Mouse (Mus musculus): ENCODE measurements around the gene Imp4. TPM values are rescaled to one million over a fixed set of nuclear protein-coding genes. Genes with fewer than 3 reads are reported as not detected.

Imp4 gene
- polyA plus RNA-seq, 1 experiment from 2014 or later: 87.0 TPM

DNA sequence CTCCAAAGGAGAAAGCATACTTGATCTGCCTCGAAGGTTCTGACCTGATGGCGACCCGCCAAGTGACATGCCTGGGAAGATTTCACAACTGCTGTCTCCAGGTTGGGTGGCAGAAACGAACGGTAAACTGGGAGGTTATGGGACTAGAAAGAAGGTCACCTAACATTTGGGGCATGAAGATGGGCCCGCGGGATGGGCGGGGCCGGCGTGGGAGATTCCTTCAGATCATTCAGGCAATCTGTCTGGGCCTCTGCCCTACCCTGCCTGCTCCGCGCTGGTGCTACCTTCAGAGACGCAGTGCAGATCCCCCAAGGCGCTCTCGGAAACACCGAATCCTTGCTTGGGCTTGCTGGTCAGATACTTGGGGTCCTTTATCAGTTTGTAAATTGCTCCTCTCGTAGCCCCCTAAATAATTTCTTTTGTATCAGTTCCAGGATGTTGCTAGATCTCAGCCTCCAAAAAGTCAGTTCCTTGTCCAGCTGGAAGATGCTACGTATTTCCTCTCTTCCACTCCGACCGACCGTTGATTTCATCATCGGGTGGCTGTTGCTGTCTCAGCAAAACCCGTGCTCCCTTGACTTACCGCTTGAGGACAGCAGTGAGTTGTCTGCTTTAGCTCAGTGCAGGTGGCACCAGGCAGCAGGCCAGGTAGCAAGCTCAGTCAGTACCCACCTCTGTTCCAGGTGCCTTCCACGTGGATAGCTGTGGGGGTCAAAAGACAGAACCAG, 46.0 kb downstream of the Imp4 start:
- H3K9ac ChIP-seq (ENCODE audit: low read length): no peak overlapping the region
- ATAC-seq (replicated peaks; ENCODE audit: low FRiP score): 0 out of 2 replicates have a peak, but pooled peaks have one; percentile 42
- H3K4me2 ChIP-seq (ENCODE audit: low read depth, low read length, severe bottlenecking): peak overlapping the region; percentile 37
- no peaks in the 10 kb centered on the region for H3K9me3 ChIP-seq (ENCODE audit: control insufficient read depth, low read length)
- 0 out of 2 replicates have a peak, but pooled peaks cover 3% of the 10 kb centered on the region for H3K4me1 ChIP-seq (replicated peaks; ENCODE audit: control insufficient read depth, insufficient read depth, low read length)
- no peaks in the 10 kb centered on the region for H3K36me3 ChIP-seq (ENCODE audit: control insufficient read depth, insufficient read depth, low read length)
- H3K27ac ChIP-seq (ENCODE audit: low read depth, low read length): no peak overlapping the region
- no peak for DNase-seq (ENCODE audit: low spot score)
- H3K4me3 ChIP-seq (ENCODE audit: low read depth, low read length): peak overlapping the region; percentile 11
- no peaks in the 10 kb centered on the region for H3K27me3 ChIP-seq (ENCODE audit: control insufficient read depth, insufficient read depth, low read length)
- WGBS: 11% methylated on average over 25 of the region's 25 CpGs

DNA sequence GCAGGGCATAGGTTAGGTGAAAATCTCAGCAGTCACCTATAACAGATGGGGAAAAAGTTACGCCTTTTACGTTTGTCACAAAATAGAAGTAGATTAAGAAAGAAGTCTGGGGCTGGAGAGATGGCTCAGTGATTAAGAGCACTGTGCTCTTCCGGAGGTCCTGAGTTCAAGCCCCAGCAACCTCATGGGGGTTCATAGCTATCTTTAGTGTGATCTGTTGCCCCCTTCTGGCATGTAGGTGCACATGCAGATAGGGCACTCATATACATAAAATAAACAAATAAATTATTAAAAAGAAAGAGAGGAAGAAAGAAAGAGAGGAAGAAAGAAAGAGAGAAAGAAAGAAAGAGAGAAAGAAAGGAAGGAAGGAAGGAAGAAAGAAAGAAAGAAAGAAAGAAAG, 47.7 kb downstream of the Imp4 start:
- no peaks in the 10 kb centered on the region for H3K9me3 ChIP-seq (ENCODE audit: control insufficient read depth, low read length)
- H3K4me1 ChIP-seq (replicated peaks; ENCODE audit: control insufficient read depth, insufficient read depth, low read length): 0 out of 2 replicates have a peak, but pooled peaks cover 3% of the 10 kb centered on the region
- H3K36me3 ChIP-seq (ENCODE audit: control insufficient read depth, insufficient read depth, low read length): no peaks in the 10 kb centered on the region
- WGBS: 89% methylated on average over 3 of the region's 3 CpGs
- H3K4me2 ChIP-seq (ENCODE audit: low read depth, low read length, severe bottlenecking): no peak overlapping the region
- H3K27ac ChIP-seq (ENCODE audit: low read depth, low read length): no peak overlapping the region
- no peak for DNase-seq (ENCODE audit: low spot score)
- no peak overlapping the region for H3K9ac ChIP-seq (ENCODE audit: low read length)
- H3K27me3 ChIP-seq (ENCODE audit: control insufficient read depth, insufficient read depth, low read length): no peaks in the 10 kb centered on the region
- H3K4me3 ChIP-seq (ENCODE audit: low read depth, low read length): no peak overlapping the region
- ATAC-seq (replicated peaks; ENCODE audit: low FRiP score): no peak

DNA sequence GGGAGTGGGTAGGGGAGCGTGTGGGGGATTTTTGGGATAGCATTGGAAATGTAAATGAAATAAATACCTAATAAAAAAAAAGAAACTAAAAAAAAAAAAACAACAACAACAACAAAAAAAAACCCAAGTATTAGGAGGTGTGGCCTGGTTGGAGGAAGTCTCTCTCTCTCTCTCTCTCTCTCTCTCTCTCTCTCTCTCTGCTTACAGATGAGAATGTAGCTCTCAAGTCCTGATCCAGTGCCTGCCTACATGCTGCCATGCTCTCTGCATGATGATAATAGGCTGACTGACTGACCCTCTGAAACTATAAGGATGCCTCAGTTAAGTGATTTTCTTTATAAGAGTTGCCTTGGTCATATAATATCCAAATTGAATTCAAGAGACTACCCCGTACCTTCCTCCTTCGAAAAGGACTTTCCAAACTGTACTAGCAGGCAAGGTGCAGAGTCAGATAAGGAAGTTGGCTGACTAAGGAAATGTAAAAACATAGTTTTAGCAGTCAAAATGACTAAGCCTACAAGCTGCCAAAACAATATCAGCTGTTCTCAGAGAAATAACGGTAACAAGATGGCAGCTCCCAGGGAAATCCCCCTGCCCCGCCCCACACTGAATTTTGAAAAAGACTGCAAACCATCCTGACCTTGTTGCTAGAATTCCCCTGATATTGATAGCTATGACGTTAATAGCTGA, 50.3 kb downstream of the Imp4 start:
- WGBS: 86% methylated on average over 6 of the region's 6 CpGs
- ATAC-seq (replicated peaks; ENCODE audit: low FRiP score) (no peak), DNase-seq (ENCODE audit: low spot score) (no peak)
- H3K27ac ChIP-seq (ENCODE audit: low read depth, low read length): no peak overlapping the region
- no peaks in the 10 kb centered on the region for H3K9me3 ChIP-seq (ENCODE audit: control insufficient read depth, low read length)
- H3K4me1 ChIP-seq (replicated peaks; ENCODE audit: control insufficient read depth, insufficient read depth, low read length): 0 out of 2 replicates have a peak, but pooled peaks cover 3% of the 10 kb centered on the region
- H3K9ac ChIP-seq (ENCODE audit: low read length): no peak overlapping the region
- H3K4me2 ChIP-seq (ENCODE audit: low read depth, low read length, severe bottlenecking): no peak overlapping the region
- H3K27me3 ChIP-seq (ENCODE audit: control insufficient read depth, insufficient read depth, low read length): no peaks in the 10 kb centered on the region
- no peaks in the 10 kb centered on the region for H3K36me3 ChIP-seq (ENCODE audit: control insufficient read depth, insufficient read depth, low read length)
- no peak overlapping the region for H3K4me3 ChIP-seq (ENCODE audit: low read depth, low read length)

DNA sequence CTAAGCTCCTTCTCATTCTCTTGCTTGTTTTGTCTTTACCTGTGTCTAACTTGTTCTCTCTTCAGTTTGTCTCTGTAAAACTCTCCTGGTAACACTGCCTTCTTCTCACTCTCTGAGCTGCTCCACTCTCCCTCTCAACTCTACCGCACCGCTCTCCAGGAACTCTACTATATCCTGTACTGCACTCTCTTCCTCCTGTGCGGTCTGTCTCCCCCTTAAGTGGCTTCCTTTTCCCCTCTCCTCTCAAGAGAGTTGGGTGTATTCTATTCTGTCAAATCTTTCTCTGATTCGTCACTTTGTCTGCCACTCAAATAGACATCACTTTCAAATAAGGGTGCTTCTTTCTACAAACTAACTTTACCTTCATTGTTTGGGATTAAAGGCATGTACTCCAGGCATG, 51.8 kb downstream of the Imp4 start:
- Histone ChIP-seq H3K9me3 (ENCODE audit: control insufficient read depth, low read length) (no peaks in the 10 kb centered on the region), H3K36me3 (ENCODE audit: control insufficient read depth, insufficient read depth, low read length) (no peaks in the 10 kb centered on the region), H3K4me1 (replicated peaks; ENCODE audit: control insufficient read depth, insufficient read depth, low read length) (no peaks in the 10 kb centered on the region), H3K4me3 (ENCODE audit: low read depth, low read length) (no peak overlapping the region), H3K4me2 (ENCODE audit: low read depth, low read length, severe bottlenecking) (no peak overlapping the region), H3K27ac (ENCODE audit: low read depth, low read length) (no peak overlapping the region), H3K27me3 (ENCODE audit: control insufficient read depth, insufficient read depth, low read length) (no peaks in the 10 kb centered on the region), H3K9ac (ENCODE audit: low read length) (no peak overlapping the region)
- no peak for DNase-seq (ENCODE audit: low spot score)
- no peak for ATAC-seq (replicated peaks; ENCODE audit: low FRiP score)
- 87% methylated on average over 4 of the region's 4 CpGs for WGBS

Small RNA genes lying within 50 kb of the gene (microRNA-seq; reads per million reads assigned to microRNA genes)
- 8.4 reads per million, percentile 1 among the genes with 10 or more reads in this experiment for gene Mir5103 (ENCODE audit: insufficient number of aligned reads)

Other genes starting within 250 kb of the Imp4 start
- 68.9 and 71.6 TPM in 2 replicates for gene Ccdc115, start 179 bp upstream of the Imp4 start, polyA plus RNA-seq (2014; fragmentation: Nextera tagmentation; extraction: Ambion mirVana)
- gene Ptpn18, start 19.9 kb downstream of the Imp4 start, polyA plus RNA-seq (2014; fragmentation: Nextera tagmentation; extraction: Ambion mirVana): 4.6 and 7.0 TPM in 2 replicates
- not detected in 2 replicates for gene Prss39, start 58.6 kb downstream of the Imp4 start, polyA plus RNA-seq (2014; fragmentation: Nextera tagmentation; extraction: Ambion mirVana)
- not detected in 2 replicates for gene Cfc1, start 95.8 kb downstream of the Imp4 start, polyA plus RNA-seq (2014; fragmentation: Nextera tagmentation; extraction: Ambion mirVana)
- not detected in 2 replicates for gene Prss40, start 121.1 kb downstream of the Imp4 start, polyA plus RNA-seq (2014; fragmentation: Nextera tagmentation; extraction: Ambion mirVana)
- 3.4 and 3.8 TPM in 2 replicates for gene Amer3, start 139.8 kb downstream of the Imp4 start, polyA plus RNA-seq (2014; fragmentation: Nextera tagmentation; extraction: Ambion mirVana)

Measured in forebrain, embryonic 11.5 days (tissue).